Mouse (Mus musculus): ENCODE measurements around the gene Xlr3b. TPM values are rescaled to one million over a fixed set of nuclear protein-coding genes. Genes with fewer than 3 reads are reported as not detected.
"Not testable (repeated sequence)": the region's sequence is repeated elsewhere in the genome, so short reads cannot be mapped to it uniquely, and the experiment has no call there.

Xlr3b gene
- total RNA-seq, 1 experiment, result 16.6 TPM

DNA sequence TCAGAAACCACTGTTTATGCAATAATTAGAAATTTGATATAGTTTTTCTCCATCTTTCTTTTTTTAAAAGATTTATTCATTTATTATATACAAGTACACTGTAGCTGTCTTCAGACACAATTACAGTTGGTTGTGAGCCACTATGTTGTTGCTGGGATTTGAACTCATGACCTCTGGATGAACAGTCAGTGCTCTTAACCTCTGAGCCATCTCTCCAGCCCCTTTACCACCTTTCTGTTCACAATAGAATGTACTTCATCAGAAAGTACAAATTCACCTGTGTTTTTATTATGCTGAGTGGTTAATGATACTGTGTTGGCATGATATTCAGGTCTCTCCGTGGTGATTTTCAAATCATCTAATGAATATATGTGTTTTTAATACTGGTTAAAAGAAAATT lies 33.4 kb downstream of the Xlr3b start:
- DNase-seq (ENCODE audit: low read depth, low spot score), result no peak
- H3K27ac ChIP-seq (ENCODE audit: insufficient read depth, low read depth, low read length, poor library complexity, severe bottlenecking), result no peak overlapping the region
- in situ Hi-C loops (cut with MboI; ENCODE audit: low sequenced_read_pairs in 2 of 2, unreplicated experiment in 2 of 2), result no loop called here
- no peak for TF ChIP-seq ZNF384 (IDR thresholded peaks at IDR 0.05; ENCODE audit: low read depth, low read length)
- TF ChIP-seq MAFK (IDR thresholded peaks at IDR 0.05; ENCODE audit: insufficient read depth, low read depth, low read length), result no peak
- no peak for TF ChIP-seq HCFC1 (IDR thresholded peaks at IDR 0.05; ENCODE audit: borderline replicate concordance, insufficient read depth, low read length)
- no peak for TF ChIP-seq ZC3H11A (IDR thresholded peaks at IDR 0.05; ENCODE audit: borderline replicate concordance, low read depth, low read length)
- TF ChIP-seq CHD2 (IDR thresholded peaks at IDR 0.05; ENCODE audit: low read depth, low read length), result no peak
- H3K4me1 ChIP-seq (ENCODE audit: control insufficient read depth in 2 of 2, insufficient read depth in 2 of 2, low read length in 2 of 2, poor library complexity in 1 of 2), result no peaks in the 10 kb centered on the region
- H3K36me3 ChIP-seq (ENCODE audit: control insufficient read depth, insufficient read depth, low read length, poor library complexity, severe bottlenecking), result no peaks in the 10 kb centered on the region
- no peaks in the 10 kb centered on the region for H3K9me3 ChIP-seq (ENCODE audit: control insufficient read depth, insufficient read depth, low read depth, low read length)
- no peak overlapping the region for H3K9ac ChIP-seq (ENCODE audit: insufficient read depth, low read depth, low read length, poor library complexity, severe bottlenecking)
- no peak overlapping the region for H3K4me3 ChIP-seq (ENCODE audit: insufficient read depth in 1 of 2, low read depth in 1 of 2, low read length in 2 of 2, poor library complexity in 1 of 2, severe bottlenecking in 1 of 2)

- peak within 1 kb of the TSS; percentile 86 for H3K9ac ChIP-seq (ENCODE audit: insufficient read depth, low read depth, low read length, poor library complexity, severe bottlenecking)
- in situ Hi-C loops (cut with MboI; ENCODE audit: low sequenced_read_pairs in 2 of 2, unreplicated experiment in 2 of 2), result no loop called here
- no peaks in the 10 kb centered on the region for H3K4me1 ChIP-seq (ENCODE audit: control insufficient read depth in 2 of 2, insufficient read depth in 2 of 2, low read length in 2 of 2, poor library complexity in 1 of 2)
- H3K27ac ChIP-seq (ENCODE audit: insufficient read depth, low read depth, low read length, poor library complexity, severe bottlenecking), result no peak within 1 kb of the TSS
- H3K4me3 ChIP-seq (ENCODE audit: insufficient read depth in 1 of 2, low read depth in 1 of 2, low read length in 2 of 2, poor library complexity in 1 of 2, severe bottlenecking in 1 of 2), result peak within 1 kb of the TSS; percentile 69 to 89
- TF ChIP-seq MAFK (IDR thresholded peaks at IDR 0.05; ENCODE audit: insufficient read depth, low read depth, low read length), result no peak
- TF ChIP-seq ZC3H11A (IDR thresholded peaks at IDR 0.05; ENCODE audit: borderline replicate concordance, low read depth, low read length), result no peak
- no peak for TF ChIP-seq HCFC1 (IDR thresholded peaks at IDR 0.05; ENCODE audit: borderline replicate concordance, insufficient read depth, low read length)
- TF ChIP-seq CHD2 (IDR thresholded peaks at IDR 0.05; ENCODE audit: low read depth, low read length), result no peak
- no peak for TF ChIP-seq ZNF384 (IDR thresholded peaks at IDR 0.05; ENCODE audit: low read depth, low read length)
- peak; percentile 34 for DNase-seq (ENCODE audit: low read depth, low spot score)
- no peaks in the 10 kb centered on the region for H3K36me3 ChIP-seq (ENCODE audit: control insufficient read depth, insufficient read depth, low read length, poor library complexity, severe bottlenecking)
- no peaks in the 10 kb centered on the region for H3K9me3 ChIP-seq (ENCODE audit: control insufficient read depth, insufficient read depth, low read depth, low read length)
These were observed 36.1 kb downstream of the Xlr3b start, which contains the start of gene F8a for GRCm38 (mm10) chrX:73227914-73228605. Gene F8a (plus strand): TSS chrX:73228291.

GRCm38 (mm10) chrX:73228606-73229214 lies 36.7 kb downstream of the Xlr3b start:
- in situ Hi-C loops (cut with MboI; ENCODE audit: low sequenced_read_pairs in 2 of 2, unreplicated experiment in 2 of 2), result no loop called here
- no peak for TF ChIP-seq HCFC1 (IDR thresholded peaks at IDR 0.05; ENCODE audit: borderline replicate concordance, insufficient read depth, low read length)
- TF ChIP-seq ZC3H11A (IDR thresholded peaks at IDR 0.05; ENCODE audit: borderline replicate concordance, low read depth, low read length), result no peak
- TF ChIP-seq ZNF384 (IDR thresholded peaks at IDR 0.05; ENCODE audit: low read depth, low read length), result no peak
- no peak for TF ChIP-seq CHD2 (IDR thresholded peaks at IDR 0.05; ENCODE audit: low read depth, low read length)
- no peak for TF ChIP-seq MAFK (IDR thresholded peaks at IDR 0.05; ENCODE audit: insufficient read depth, low read depth, low read length)
- Histone ChIP-seq H3K9ac (ENCODE audit: insufficient read depth, low read depth, low read length, poor library complexity, severe bottlenecking) (peak overlapping the region; percentile 86), H3K36me3 (ENCODE audit: control insufficient read depth, insufficient read depth, low read length, poor library complexity, severe bottlenecking) (no peaks in the 10 kb centered on the region), H3K27ac (ENCODE audit: insufficient read depth, low read depth, low read length, poor library complexity, severe bottlenecking) (no peak overlapping the region), H3K4me1 (ENCODE audit: control insufficient read depth in 2 of 2, insufficient read depth in 2 of 2, low read length in 2 of 2, poor library complexity in 1 of 2) (no peaks in the 10 kb centered on the region), H3K9me3 (ENCODE audit: control insufficient read depth, insufficient read depth, low read depth, low read length) (no peaks in the 10 kb centered on the region), H3K4me3 (ENCODE audit: insufficient read depth in 1 of 2, low read depth in 1 of 2, low read length in 2 of 2, poor library complexity in 1 of 2, severe bottlenecking in 1 of 2) (peak overlapping the region; percentile 69 to 89)
- DNase-seq (ENCODE audit: low read depth, low spot score), result no peak

- Histone ChIP-seq H3K27ac (ENCODE audit: insufficient read depth, low read depth, low read length, poor library complexity, severe bottlenecking) (no peak overlapping the region), H3K9me3 (ENCODE audit: control insufficient read depth, insufficient read depth, low read depth, low read length) (no peaks in the 10 kb centered on the region), H3K4me1 (ENCODE audit: control insufficient read depth in 2 of 2, insufficient read depth in 2 of 2, low read length in 2 of 2, poor library complexity in 1 of 2) (no peaks in the 10 kb centered on the region), H3K9ac (ENCODE audit: insufficient read depth, low read depth, low read length, poor library complexity, severe bottlenecking) (no peak overlapping the region), H3K36me3 (ENCODE audit: control insufficient read depth, insufficient read depth, low read length, poor library complexity, severe bottlenecking) (no peaks in the 10 kb centered on the region), H3K4me3 (ENCODE audit: insufficient read depth in 1 of 2, low read depth in 1 of 2, low read length in 2 of 2, poor library complexity in 1 of 2, severe bottlenecking in 1 of 2) (peak overlapping the region in 1 of 2 experiments; percentile 69; a peak in 3 of 4 replicates)
- in situ Hi-C loops (cut with MboI; ENCODE audit: low sequenced_read_pairs in 2 of 2, unreplicated experiment in 2 of 2), result no loop called here
- DNase-seq (ENCODE audit: low read depth, low spot score), result no peak
- TF ChIP-seq MAFK (IDR thresholded peaks at IDR 0.05; ENCODE audit: insufficient read depth, low read depth, low read length) (no peak), ZC3H11A (IDR thresholded peaks at IDR 0.05; ENCODE audit: borderline replicate concordance, low read depth, low read length) (no peak), HCFC1 (IDR thresholded peaks at IDR 0.05; ENCODE audit: borderline replicate concordance, insufficient read depth, low read length) (no peak), ZNF384 (IDR thresholded peaks at IDR 0.05; ENCODE audit: low read depth, low read length) (no peak), CHD2 (IDR thresholded peaks at IDR 0.05; ENCODE audit: low read depth, low read length) (no peak)
These were observed 37.3 kb downstream of the Xlr3b start for GRCm38 (mm10) chrX:73229288-73229687.

DNA sequence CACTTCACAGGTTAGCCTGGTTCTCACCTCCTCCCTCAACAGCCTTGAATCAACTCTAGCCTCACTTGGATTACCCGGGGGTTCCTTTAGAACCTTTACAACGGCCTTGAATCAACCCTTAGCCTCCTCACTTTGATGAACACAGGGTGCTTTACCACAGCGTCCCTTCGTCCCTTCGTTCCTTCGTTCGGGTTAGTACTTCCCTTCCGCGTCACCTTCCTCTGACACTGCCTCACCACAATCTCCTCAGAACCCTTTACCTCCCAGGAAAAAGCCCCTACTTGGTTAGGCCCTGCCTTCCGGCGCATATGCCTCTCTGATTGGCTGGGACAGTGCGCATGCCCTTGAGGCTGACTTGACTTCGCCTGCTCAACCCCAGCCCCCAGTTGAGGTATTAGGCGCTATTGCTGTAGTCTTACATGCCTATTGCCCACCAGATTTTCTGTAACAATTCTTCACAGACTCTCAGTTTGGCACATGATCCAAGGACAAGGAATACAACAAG lies 50.9 kb downstream of the Xlr3b start, which contains the start of gene Xlr4c:
Xlr4c (minus strand) TSS at position 310 of the 505 bp plus-strand sequence.
- H3K36me3 ChIP-seq (ENCODE audit: control insufficient read depth, insufficient read depth, low read length, poor library complexity, severe bottlenecking); H3K4me3 ChIP-seq (ENCODE audit: insufficient read depth in 1 of 2, low read depth in 1 of 2, low read length in 2 of 2, poor library complexity in 1 of 2, severe bottlenecking in 1 of 2); H3K27ac ChIP-seq (ENCODE audit: insufficient read depth, low read depth, low read length, poor library complexity, severe bottlenecking); H3K4me1 ChIP-seq (ENCODE audit: control insufficient read depth in 2 of 2, insufficient read depth in 2 of 2, low read length in 2 of 2, poor library complexity in 1 of 2); H3K9me3 ChIP-seq (ENCODE audit: control insufficient read depth, insufficient read depth, low read depth, low read length); DNase-seq (ENCODE audit: low read depth, low spot score); in situ Hi-C loops (cut with MboI; ENCODE audit: low sequenced_read_pairs in 2 of 2, unreplicated experiment in 2 of 2); H3K9ac ChIP-seq (ENCODE audit: insufficient read depth, low read depth, low read length, poor library complexity, severe bottlenecking): not testable (repeated sequence)

Data from ES-E14 (cell line).